8 mouse cellular contexts compared by ENCODE assay signal in the genomic region with DNA sequence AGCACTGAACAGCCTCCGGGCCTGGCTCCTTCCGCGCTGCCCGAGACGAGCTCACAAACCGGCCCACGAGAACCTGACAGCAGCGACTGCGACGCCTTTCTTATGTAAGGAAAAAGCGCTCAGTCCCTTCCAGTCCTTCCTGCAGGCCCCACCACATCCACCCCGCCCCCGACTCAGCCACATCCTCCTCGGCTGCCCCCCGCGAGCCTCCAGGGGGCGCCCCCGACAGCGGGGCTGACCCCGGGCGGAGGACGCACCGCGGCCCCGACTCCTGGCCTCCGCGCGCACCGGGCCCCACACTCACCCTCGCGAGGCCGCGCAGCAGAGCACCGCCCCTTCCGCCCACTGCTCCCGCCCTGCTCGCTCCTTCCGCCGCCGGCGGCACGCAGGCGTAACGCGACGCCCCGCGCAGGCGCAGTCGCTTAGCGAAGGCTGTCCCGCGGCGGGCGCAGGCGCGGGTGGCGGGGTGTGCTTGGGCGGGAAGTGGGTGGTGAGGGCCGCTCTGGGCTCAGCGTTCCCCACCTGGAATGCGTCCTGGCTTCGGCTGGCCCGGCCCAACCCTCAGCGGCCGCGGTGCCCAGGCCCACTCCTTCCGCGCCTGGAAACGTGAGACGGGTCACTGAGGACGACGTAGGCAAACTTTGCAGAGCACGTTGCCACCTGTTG. TPM values are rescaled to one million over a fixed set of nuclear protein-coding genes. Genes with fewer than 3 reads are reported as not detected.
DNase-seq lines count a peak whose midpoint lies in the region; ATAC-seq lines count a peak whose summit lies in the region.

A gene (minus strand): TSS at position 328 of the 666 bp plus-strand sequence.

- peak; percentile 98 for ATAC-seq in hindbrain, embryonic 14.5 days (ENCODE audit: low FRiP score)

- H3K4me2 ChIP-seq in hindbrain, embryonic 14.5 days (replicated peaks) = peak within 1 kb of the TSS; percentile 91

- no peaks in the 10 kb centered on the region for H3K36me3 ChIP-seq in hindbrain, embryonic 14.5 days (replicated peaks; ENCODE audit: control insufficient read depth, insufficient read depth)

- under 1% methylated on average over 70 of the region's 74 CpGs for WGBS in hindbrain, embryonic 14.5 days

- H3K27ac ChIP-seq in hindbrain, embryonic 14.5 days = peak within 1 kb of the TSS; percentile 92

- H3K4me1 ChIP-seq in hindbrain, embryonic 14.5 days (replicated peaks; ENCODE audit: control insufficient read depth, insufficient read depth, low read length) = peaks cover 22% of the 10 kb centered on the region

- peak within 1 kb of the TSS; percentile 62 for H3K9ac ChIP-seq in hindbrain, embryonic 14.5 days

- no peaks in the 10 kb centered on the region for H3K9me3 ChIP-seq in hindbrain, embryonic 14.5 days (ENCODE audit: control insufficient read depth, low read length)

- peak within 1 kb of the TSS; percentile 53 for H3K4me3 ChIP-seq in hindbrain, embryonic 14.5 days (replicated peaks; ENCODE audit: low read length)

- DNase-seq in NIH3T3 (ENCODE audit: low read depth) = peak; percentile 99
- peak; percentile 98 to 99 for DNase-seq in cerebellum, postnatal 10 days
- DNase-seq in frontal cortex, postnatal 14 days (ENCODE audit: low spot score in 2 of 2) = peak; percentile 91 to 93
- peak; percentile 99 for DNase-seq in hindbrain, embryonic 14.5 days (ENCODE audit: low spot score)
- DNase-seq in layer of hippocampus, postnatal 36 days = peak; percentile 97
- peak; percentile 96 for DNase-seq in lung, postnatal 36 days
- peak; percentile 98 for DNase-seq in retina, postnatal 1 day
- DNase-seq in urinary bladder, adult 18-20 months (ENCODE audit: low spot score in 2 of 2) = peak; percentile 91 to 95

- H3K27me3 ChIP-seq in hindbrain, embryonic 14.5 days (ENCODE audit: control insufficient read depth, insufficient read depth, low read length) = no peaks in the 10 kb centered on the region

RNA-seq across cellular contexts. Expression of the gene that starts here (rescaled TPM):
- polyA plus RNA-seq in hindbrain, embryonic 14.5 days (2014; fragmentation: Nextera tagmentation; extraction: Ambion mirVana) = 15.6 and 15.9 TPM in 2 replicates
- total RNA-seq in layer of hippocampus, postnatal 36 days (2021) = 10 to 100 TPM; 29.2 to 32.2 TPM

Comparison
In these comparisons a context has a peak if more than half of its experiments do, and no peak if none do; other contexts are left out.
1. Peak in every context shown above with its lines: DNase-seq, ATAC-seq, H3K4me3 ChIP-seq and H3K27ac ChIP-seq.